Mouse (Mus musculus) cortical plate, adult 2 months (tissue): ENCODE measurements at regions not wholly inside any gene's neighbourhood (a gene's known extent, or its start where the extent isn't known, plus 50 kb on each side); places are given as distances from the start of the nearest gene placed in this dataset.

ENCODE experiments used
- CTCF ChIP-seq: fragments of 200-500 bp; IDR thresholded peaks from 2 replicates; pipeline ENCODE4 v1.5.1; 2011; ENCODE audit warnings: mild to moderate bottlenecking, control low read depth, low read length; ENCODE audit not compliant: insufficient read depth; ENCODE audit errors: extremely low read depth
- POLR2A ChIP-seq: fragments of 200-500 bp; IDR thresholded peaks from 2 replicates; pipeline ENCODE4 v1.6.1; 2011; ENCODE audit warnings: mild to moderate bottlenecking, low read length, control low read depth; ENCODE audit not compliant: insufficient read depth; ENCODE audit errors: extremely low read depth

- TF ChIP-seq POLR2A (no peak), CTCF (no peak)
Measured at GRCm38 (mm10) chr13:83820721-83821120, 316.9 kb downstream of the Mef2c start.
